Comparison of ENCODE assay signal across 20 mouse cellular contexts in genomic region chr2:92386821-92387570, GRCm38 (mm10). TPM values are rescaled to one million over a fixed set of nuclear protein-coding genes. Genes with fewer than 3 reads are reported as not detected.
DNase-seq lines count a peak whose midpoint lies in the region; ATAC-seq and TF ChIP-seq lines count a peak whose summit lies in the region.
"Had no signal": no experiment of that assay in that cellular context is flagged by ENCODE, and none has a peak within 500 bp of the region (broad histone marks: within the 10 kb centered on the region; RNA-seq: fewer than 3 reads in every experiment).

No protein-coding gene starts in this region.

- no peak for TF ChIP-seq CTCF in stomach, postnatal 0 days (IDR thresholded peaks at IDR 0.05; ENCODE audit: low read depth)

- no peak overlapping the region for H3K27ac ChIP-seq in forebrain, embryonic 13.5 days
- no peak overlapping the region for H3K27ac ChIP-seq in forebrain, embryonic 12.5 days
- no peak overlapping the region for H3K27ac ChIP-seq in neural tube, embryonic 12.5 days
- no peak overlapping the region for H3K27ac ChIP-seq in hindbrain, embryonic 13.5 days
- H3K27ac ChIP-seq in neural tube, embryonic 15.5 days (replicated peaks) = no peak overlapping the region
- H3K27ac ChIP-seq in stomach, postnatal 0 days (replicated peaks) = no peak overlapping the region
- no peak overlapping the region for H3K27ac ChIP-seq in embryonic facial prominence, embryonic 10.5 days (replicated peaks)
- H3K27ac ChIP-seq: intestine, embryonic 15.5 days; limb, embryonic 13.5 days; liver, embryonic 14.5 days had no signal

- peaks cover 41% of the 10 kb centered on the region for H3K4me1 ChIP-seq in forebrain, embryonic 13.5 days
- H3K4me1 ChIP-seq in forebrain, embryonic 12.5 days = peaks cover 41% of the 10 kb centered on the region
- H3K4me1 ChIP-seq in neural tube, embryonic 12.5 days = peaks cover 43% of the 10 kb centered on the region
- peaks cover 53% of the 10 kb centered on the region for H3K4me1 ChIP-seq in hindbrain, embryonic 13.5 days (replicated peaks)
- H3K4me1 ChIP-seq in neural tube, embryonic 15.5 days = peaks cover 52% of the 10 kb centered on the region
- 0 out of 2 replicates have a peak, but pooled peaks cover 3% of the 10 kb centered on the region for H3K4me1 ChIP-seq in stomach, postnatal 0 days (replicated peaks; ENCODE audit: control insufficient read depth, insufficient read depth)
- peaks cover 46% of the 10 kb centered on the region for H3K4me1 ChIP-seq in embryonic facial prominence, embryonic 10.5 days

- H3K9ac ChIP-seq in forebrain, embryonic 13.5 days = peak overlapping the region; percentile 93; the same call in 1 of the 2 replicates
- no peak overlapping the region for H3K9ac ChIP-seq in forebrain, embryonic 12.5 days
- H3K9ac ChIP-seq in neural tube, embryonic 12.5 days = no peak overlapping the region
- H3K9ac ChIP-seq in hindbrain, embryonic 13.5 days = peak overlapping the region; percentile 94; the same call in 1 of the 2 replicates
- peak overlapping the region; percentile 84; the same call in 1 of the 2 replicates for H3K9ac ChIP-seq in neural tube, embryonic 15.5 days (replicated peaks)
- no peak overlapping the region for H3K9ac ChIP-seq in stomach, postnatal 0 days (ENCODE audit: low read length)
- H3K9ac ChIP-seq: intestine, embryonic 15.5 days; liver, embryonic 14.5 days had no signal

- 94% methylated on average over 30 of the region's 30 CpGs for WGBS in forebrain, embryonic 13.5 days
- WGBS in forebrain, embryonic 12.5 days = 90% methylated on average over 30 of the region's 30 CpGs
- WGBS in neural tube, embryonic 12.5 days = 93% methylated on average over 30 of the region's 30 CpGs
- WGBS in hindbrain, embryonic 13.5 days = 93% methylated on average over 30 of the region's 30 CpGs
- WGBS in neural tube, embryonic 15.5 days = 94% methylated on average over 30 of the region's 30 CpGs
- 88% methylated on average over 30 of the region's 30 CpGs for WGBS in stomach, postnatal 0 days
- WGBS in embryonic facial prominence, embryonic 10.5 days = 90% methylated on average over 30 of the region's 30 CpGs

- H3K36me3 ChIP-seq in forebrain, embryonic 13.5 days (ENCODE audit: poor library complexity, severe bottlenecking) = peaks cover 57% of the 10 kb centered on the region
- H3K36me3 ChIP-seq in forebrain, embryonic 12.5 days (replicated peaks) = peaks cover 59% of the 10 kb centered on the region
- peaks cover 57% of the 10 kb centered on the region for H3K36me3 ChIP-seq in neural tube, embryonic 12.5 days
- peaks cover 58% of the 10 kb centered on the region for H3K36me3 ChIP-seq in hindbrain, embryonic 13.5 days
- peaks cover 57% of the 10 kb centered on the region for H3K36me3 ChIP-seq in neural tube, embryonic 15.5 days
- H3K36me3 ChIP-seq in stomach, postnatal 0 days (ENCODE audit: control insufficient read depth, insufficient read depth, low read length) = peaks cover 3% of the 10 kb centered on the region; the same call in 1 of the 2 replicates
- H3K36me3 ChIP-seq in embryonic facial prominence, embryonic 10.5 days (replicated peaks) = peaks cover 59% of the 10 kb centered on the region

- H3K4me2 ChIP-seq in forebrain, embryonic 13.5 days = peak overlapping the region; percentile 71
- H3K4me2 ChIP-seq in forebrain, embryonic 12.5 days = no peak overlapping the region; the same call in 1 of the 2 replicates
- peak overlapping the region; percentile 91 for H3K4me2 ChIP-seq in neural tube, embryonic 12.5 days (replicated peaks)
- peak overlapping the region; percentile 88 for H3K4me2 ChIP-seq in hindbrain, embryonic 13.5 days
- peak overlapping the region; percentile 87 for H3K4me2 ChIP-seq in neural tube, embryonic 15.5 days
- no peak overlapping the region for H3K4me2 ChIP-seq in stomach, postnatal 0 days (replicated peaks; ENCODE audit: low read depth)
- H3K4me2 ChIP-seq: heart, embryonic 11.5 days; intestine, embryonic 15.5 days had no signal

- 0 out of 2 replicates have a peak overlapping the region, but pooled peaks have one; percentile 87 for H3K4me3 ChIP-seq in forebrain, embryonic 13.5 days
- no peak overlapping the region for H3K4me3 ChIP-seq in forebrain, embryonic 12.5 days (replicated peaks)
- no peak overlapping the region for H3K4me3 ChIP-seq in neural tube, embryonic 12.5 days
- peak overlapping the region; percentile 84 for H3K4me3 ChIP-seq in hindbrain, embryonic 13.5 days
- H3K4me3 ChIP-seq in neural tube, embryonic 15.5 days (replicated peaks) = no peak overlapping the region
- H3K4me3 ChIP-seq in stomach, postnatal 0 days (ENCODE audit: low read depth, low read length) = no peak overlapping the region
- H3K4me3 ChIP-seq in embryonic facial prominence, embryonic 10.5 days = no peak overlapping the region
- H3K4me3 ChIP-seq: intestine, embryonic 15.5 days had no signal

- H3K27me3 ChIP-seq in forebrain, embryonic 13.5 days = no peaks in the 10 kb centered on the region
- no peaks in the 10 kb centered on the region for H3K27me3 ChIP-seq in forebrain, embryonic 12.5 days
- no peaks in the 10 kb centered on the region for H3K27me3 ChIP-seq in neural tube, embryonic 12.5 days (replicated peaks)
- H3K27me3 ChIP-seq in hindbrain, embryonic 13.5 days = no peaks in the 10 kb centered on the region
- no peaks in the 10 kb centered on the region for H3K27me3 ChIP-seq in neural tube, embryonic 15.5 days (replicated peaks)
- H3K27me3 ChIP-seq in stomach, postnatal 0 days (ENCODE audit: control insufficient read depth, insufficient read depth, low read length) = no peaks in the 10 kb centered on the region
- peaks cover 3% of the 10 kb centered on the region; the same call in 1 of the 2 replicates for H3K27me3 ChIP-seq in embryonic facial prominence, embryonic 10.5 days (replicated peaks; ENCODE audit: low read depth, poor library complexity, severe bottlenecking)
- H3K27me3 ChIP-seq: intestine, embryonic 15.5 days; limb, embryonic 13.5 days had no signal

- no peak for DNase-seq in neural tube, embryonic 10.5 days (ENCODE audit: extremely low spot score, low spot score)
- DNase-seq in stomach, postnatal 0 days (ENCODE audit: low spot score) = no peak
- DNase-seq in embryonic facial prominence, embryonic 10.5 days (ENCODE audit: low spot score) = no peak
- DNase-seq: adrenal gland, postnatal 25 days; B cell, adult 2 months; gastrocnemius, postnatal 25 days; heart, postnatal 14 days; kidney, postnatal 10 days; retina, postnatal 1 day; right cerebral cortex, postnatal 4 days; thymus, adult 18-20 months had no signal

- ATAC-seq in forebrain, embryonic 13.5 days = no peak
- no peak for ATAC-seq in forebrain, embryonic 12.5 days (ENCODE audit: low FRiP score)
- ATAC-seq in neural tube, embryonic 12.5 days (ENCODE audit: low FRiP score, low read depth) = no peak
- ATAC-seq in hindbrain, embryonic 13.5 days (ENCODE audit: low FRiP score) = no peak
- ATAC-seq in neural tube, embryonic 15.5 days (ENCODE audit: low FRiP score) = no peak
- no peak for ATAC-seq in stomach, postnatal 0 days (ENCODE audit: low FRiP score, low TSS enrichment)
- ATAC-seq: intestine, embryonic 15.5 days had no signal

- TF ChIP-seq EP300 in stomach, postnatal 0 days (optimal IDR thresholded peaks at IDR 0.05) = no peak

- no peaks in the 10 kb centered on the region for H3K9me3 ChIP-seq in forebrain, embryonic 13.5 days (replicated peaks)
- H3K9me3 ChIP-seq in forebrain, embryonic 12.5 days = no peaks in the 10 kb centered on the region
- H3K9me3 ChIP-seq in neural tube, embryonic 12.5 days = no peaks in the 10 kb centered on the region
- H3K9me3 ChIP-seq in hindbrain, embryonic 13.5 days = no peaks in the 10 kb centered on the region
- no peaks in the 10 kb centered on the region for H3K9me3 ChIP-seq in neural tube, embryonic 15.5 days (replicated peaks)
- H3K9me3 ChIP-seq in stomach, postnatal 0 days (ENCODE audit: control insufficient read depth, low read length) = no peaks in the 10 kb centered on the region
- H3K9me3 ChIP-seq in embryonic facial prominence, embryonic 10.5 days = no peaks in the 10 kb centered on the region
- H3K9me3 ChIP-seq: intestine, embryonic 15.5 days; limb, embryonic 13.5 days had no signal

RNA-seq across cellular contexts. Expression of gene 1700029I15Rik, which starts 4.7 kb away (rescaled TPM):
- 6.2 and 6.6 TPM in 2 replicates for polyA plus RNA-seq in forebrain, embryonic 13.5 days (2015; fragmentation: Nextera tagmentation; extraction: Ambion mirVana)
- polyA plus RNA-seq in forebrain, embryonic 12.5 days (2016; fragmentation: Nextera tagmentation; extraction: Ambion mirVana) = 5.6 and 6.8 TPM in 2 replicates
- polyA plus RNA-seq in neural tube, embryonic 12.5 days (2016; fragmentation: Nextera tagmentation; extraction: Ambion mirVana) = 5.8 and 7.3 TPM in 2 replicates
- polyA plus RNA-seq in hindbrain, embryonic 13.5 days (2015; fragmentation: Nextera tagmentation; extraction: Ambion mirVana) = 6.3 and 6.9 TPM in 2 replicates
- polyA plus RNA-seq in neural tube, embryonic 15.5 days (2015; fragmentation: Nextera tagmentation; extraction: Ambion mirVana) = 7.1 and 8.0 TPM in 2 replicates
- 1.7 and 2.3 TPM in 2 replicates for polyA plus RNA-seq in stomach, postnatal 0 days (2015; fragmentation: Nextera tagmentation; extraction: Ambion mirVana)
- 2.5 and 3.6 TPM in 2 replicates for polyA plus RNA-seq in embryonic facial prominence, embryonic 10.5 days (2016; fragmentation: Nextera tagmentation; extraction: Ambion mirVana)

RNA-seq across cellular contexts. Expression of gene Large2, which starts 12.3 kb away (rescaled TPM):
- 1.5 and 2.4 TPM in 2 replicates for polyA plus RNA-seq in forebrain, embryonic 13.5 days (2015; fragmentation: Nextera tagmentation; extraction: Ambion mirVana)
- 5.3 and 5.5 TPM in 2 replicates for polyA plus RNA-seq in forebrain, embryonic 12.5 days (2016; fragmentation: Nextera tagmentation; extraction: Ambion mirVana)
- polyA plus RNA-seq in neural tube, embryonic 12.5 days (2016; fragmentation: Nextera tagmentation; extraction: Ambion mirVana) = 1.8 and 2.6 TPM in 2 replicates
- polyA plus RNA-seq in hindbrain, embryonic 13.5 days (2015; fragmentation: Nextera tagmentation; extraction: Ambion mirVana) = 1.6 and 2.4 TPM in 2 replicates
- 0.95 and 2.5 TPM in 2 replicates for polyA plus RNA-seq in neural tube, embryonic 15.5 days (2015; fragmentation: Nextera tagmentation; extraction: Ambion mirVana)
- 8.7 and 9.4 TPM in 2 replicates for polyA plus RNA-seq in stomach, postnatal 0 days (2015; fragmentation: Nextera tagmentation; extraction: Ambion mirVana)
- 10.2 and 12.4 TPM in 2 replicates for polyA plus RNA-seq in embryonic facial prominence, embryonic 10.5 days (2016; fragmentation: Nextera tagmentation; extraction: Ambion mirVana)

RNA-seq across cellular contexts. Expression of gene Pex16, which starts 12.5 kb away (rescaled TPM):
- polyA plus RNA-seq in forebrain, embryonic 13.5 days (2015; fragmentation: Nextera tagmentation; extraction: Ambion mirVana) = 33.8 and 33.9 TPM in 2 replicates
- polyA plus RNA-seq in forebrain, embryonic 12.5 days (2016; fragmentation: Nextera tagmentation; extraction: Ambion mirVana) = 22.8 and 24.2 TPM in 2 replicates
- 26.5 and 28.7 TPM in 2 replicates for polyA plus RNA-seq in neural tube, embryonic 12.5 days (2016; fragmentation: Nextera tagmentation; extraction: Ambion mirVana)
- 35.7 and 35.8 TPM in 2 replicates for polyA plus RNA-seq in hindbrain, embryonic 13.5 days (2015; fragmentation: Nextera tagmentation; extraction: Ambion mirVana)
- 39.1 and 39.7 TPM in 2 replicates for polyA plus RNA-seq in neural tube, embryonic 15.5 days (2015; fragmentation: Nextera tagmentation; extraction: Ambion mirVana)
- 33.5 and 38.3 TPM in 2 replicates for polyA plus RNA-seq in stomach, postnatal 0 days (2015; fragmentation: Nextera tagmentation; extraction: Ambion mirVana)
- polyA plus RNA-seq in embryonic facial prominence, embryonic 10.5 days (2016; fragmentation: Nextera tagmentation; extraction: Ambion mirVana) = 18.6 and 22.4 TPM in 2 replicates

RNA-seq across cellular contexts. Expression of gene Mapk8ip1, which starts 14.1 kb away (rescaled TPM):
- polyA plus RNA-seq in forebrain, embryonic 13.5 days (2015; fragmentation: Nextera tagmentation; extraction: Ambion mirVana) = 66.9 and 71.1 TPM in 2 replicates
- 83.2 and 83.5 TPM in 2 replicates for polyA plus RNA-seq in forebrain, embryonic 12.5 days (2016; fragmentation: Nextera tagmentation; extraction: Ambion mirVana)
- 144 and 154 TPM in 2 replicates for polyA plus RNA-seq in neural tube, embryonic 12.5 days (2016; fragmentation: Nextera tagmentation; extraction: Ambion mirVana)
- polyA plus RNA-seq in hindbrain, embryonic 13.5 days (2015; fragmentation: Nextera tagmentation; extraction: Ambion mirVana) = 111 and 112 TPM in 2 replicates
- 134 and 169 TPM in 2 replicates for polyA plus RNA-seq in neural tube, embryonic 15.5 days (2015; fragmentation: Nextera tagmentation; extraction: Ambion mirVana)
- polyA plus RNA-seq in stomach, postnatal 0 days (2015; fragmentation: Nextera tagmentation; extraction: Ambion mirVana) = 10.3 and 12.5 TPM in 2 replicates
- polyA plus RNA-seq in embryonic facial prominence, embryonic 10.5 days (2016; fragmentation: Nextera tagmentation; extraction: Ambion mirVana) = 36.0 and 37.1 TPM in 2 replicates

RNA-seq across cellular contexts. Expression of gene Cry2, which starts 46.8 kb away (rescaled TPM):
- polyA plus RNA-seq in forebrain, embryonic 13.5 days (2015; fragmentation: Nextera tagmentation; extraction: Ambion mirVana) = 28.2 and 29.4 TPM in 2 replicates
- polyA plus RNA-seq in forebrain, embryonic 12.5 days (2016; fragmentation: Nextera tagmentation; extraction: Ambion mirVana) = 29.1 and 31.2 TPM in 2 replicates
- 32.7 and 33.6 TPM in 2 replicates for polyA plus RNA-seq in neural tube, embryonic 12.5 days (2016; fragmentation: Nextera tagmentation; extraction: Ambion mirVana)
- 36.8 and 38.5 TPM in 2 replicates for polyA plus RNA-seq in hindbrain, embryonic 13.5 days (2015; fragmentation: Nextera tagmentation; extraction: Ambion mirVana)
- polyA plus RNA-seq in neural tube, embryonic 15.5 days (2015; fragmentation: Nextera tagmentation; extraction: Ambion mirVana) = 43.0 and 46.0 TPM in 2 replicates
- polyA plus RNA-seq in stomach, postnatal 0 days (2015; fragmentation: Nextera tagmentation; extraction: Ambion mirVana) = 14.8 and 17.3 TPM in 2 replicates
- 23.4 and 23.7 TPM in 2 replicates for polyA plus RNA-seq in embryonic facial prominence, embryonic 10.5 days (2016; fragmentation: Nextera tagmentation; extraction: Ambion mirVana)

Comparison
In these comparisons a context has a peak if more than half of its experiments do, and no peak if none do; other contexts are left out.
1. H3K4me2 ChIP-seq: peak in forebrain, embryonic 13.5 days (single experiment), neural tube, embryonic 12.5 days (single experiment), hindbrain, embryonic 13.5 days (single experiment) and neural tube, embryonic 15.5 days (single experiment); none in forebrain, embryonic 12.5 days (single experiment) and stomach, postnatal 0 days (single experiment).
2. H3K4me3 ChIP-seq: peak in forebrain, embryonic 13.5 days (single experiment) and hindbrain, embryonic 13.5 days (single experiment); none in forebrain, embryonic 12.5 days (single experiment), neural tube, embryonic 12.5 days (single experiment), neural tube, embryonic 15.5 days (single experiment), stomach, postnatal 0 days (single experiment) and embryonic facial prominence, embryonic 10.5 days (single experiment).
3. H3K9ac ChIP-seq: peak in forebrain, embryonic 13.5 days (single experiment), hindbrain, embryonic 13.5 days (single experiment) and neural tube, embryonic 15.5 days (single experiment); none in forebrain, embryonic 12.5 days (single experiment), neural tube, embryonic 12.5 days (single experiment) and stomach, postnatal 0 days (single experiment).